Mouse (Mus musculus) liver, embryonic 16.5 days (tissue): ENCODE measurements around the gene Sgpp2. TPM values are rescaled to one million over a fixed set of nuclear protein-coding genes. Genes with fewer than 3 reads are reported as not detected.

Source experiments
- ATAC-seq: fragments of 200-750 bp; cut with Nextera tagmentation; 2 replicates; pipeline ENCODE4 v1.8.0; 2017; ENCODE audit warnings: low read depth, mild to moderate bottlenecking, moderate number of reproducible peaks, moderate library complexity
- H3K27ac ChIP-seq: fragments of 300-500 bp; sonication (generic); 2 replicates; pipeline ENCODE4 v1.5.1; 2014; ENCODE audit warnings: mild to moderate bottlenecking, low read length
- H3K27me3 ChIP-seq: fragments of 300-500 bp; sonication (generic); 2 replicates; pipeline ENCODE4 v1.6.1; 2014; ENCODE audit warnings: low read depth, low read length, mixed read lengths; ENCODE audit not compliant: control insufficient read depth, insufficient read depth
- H3K36me3 ChIP-seq: fragments of 300-500 bp; sonication (generic); 2 replicates; pipeline ENCODE4 v1.6.1; 2014; ENCODE audit warnings: mild to moderate bottlenecking; ENCODE audit not compliant: control insufficient read depth, insufficient read depth
- H3K4me1 ChIP-seq: fragments of 300-500 bp; sonication (generic); 2 replicates; pipeline ENCODE4 v1.6.1; 2014; ENCODE audit warnings: low read depth, low read length, mixed read lengths; ENCODE audit not compliant: control insufficient read depth
- H3K4me2 ChIP-seq: fragments of 300-500 bp; sonication (generic); 2 replicates; pipeline ENCODE4 v1.6.1; 2014; ENCODE audit warnings: low read depth, low read length, mixed read lengths
- H3K4me3 ChIP-seq: fragments of 300-500 bp; sonication (generic); 2 replicates; pipeline ENCODE4 v1.5.1; 2014; ENCODE audit warnings: low read depth, mild to moderate bottlenecking, low read length
- H3K9ac ChIP-seq: fragments of 300-500 bp; sonication (generic); 2 replicates; pipeline ENCODE4 v1.6.1; 2014; ENCODE audit warnings: low read depth, low read length
- H3K9me3 ChIP-seq: fragments of 300-500 bp; sonication (generic); replicated peaks from 2 replicates; pipeline ENCODE4 v1.6.1; 2016; ENCODE audit warnings: low read length; ENCODE audit not compliant: control insufficient read depth
- WGBS: fragments of 180-500 bp; shearing (Covaris S2); extraction: QIAGEN DNeasy Blood & Tissue Kit; methylation state at CpG from one replicate; pipeline ENCODE4 v1.1.7; 2014; ENCODE audit not compliant: insufficient replicate concordance; 5-methylcytosine and 5-hydroxymethylcytosine counted together
- polyA plus RNA-seq: library from polyadenylated mRNA; unstranded; fragments of >200 nt; fragmentation: Nextera tagmentation; extraction: Ambion mirVana; gene quantifications from 2 replicates; pipeline ENCODE4 v1.2.1, GENCODE M21; 2015

Sgpp2 gene
- polyA plus RNA-seq, 1 experiment from 2014 or later: 0.35 TPM

DNA sequence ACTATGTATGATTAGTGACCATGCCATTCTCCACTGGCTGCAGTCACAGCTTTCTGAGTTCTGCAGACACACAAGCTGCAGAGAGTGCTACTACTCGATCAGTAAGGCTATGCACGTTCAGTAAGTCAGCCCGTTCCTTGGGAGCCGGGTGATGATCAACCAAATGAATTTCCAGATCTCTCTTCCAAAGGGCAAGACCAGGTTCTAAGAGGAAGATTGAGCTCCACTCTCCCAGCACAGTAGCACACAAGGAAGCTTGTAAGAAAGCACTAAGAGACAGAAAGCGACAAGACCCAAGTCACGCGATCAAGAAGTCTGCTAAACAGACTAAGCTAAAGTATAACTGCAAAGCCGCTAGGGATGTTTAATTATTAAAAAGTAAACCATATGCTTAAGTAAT lies 130.6 kb downstream of the Sgpp2 start:
- Histone ChIP-seq H3K4me2 (no peak overlapping the region), H3K9ac (no peak overlapping the region), H3K27me3 (no peaks in the 10 kb centered on the region), H3K4me1 (no peaks in the 10 kb centered on the region), H3K9me3 (no peaks in the 10 kb centered on the region), H3K27ac (no peak overlapping the region), H3K4me3 (no peak overlapping the region), H3K36me3 (peaks cover 16% of the 10 kb centered on the region)
- WGBS: 90% methylated on average over 8 of the region's 8 CpGs
- ATAC-seq: no peak

DNA sequence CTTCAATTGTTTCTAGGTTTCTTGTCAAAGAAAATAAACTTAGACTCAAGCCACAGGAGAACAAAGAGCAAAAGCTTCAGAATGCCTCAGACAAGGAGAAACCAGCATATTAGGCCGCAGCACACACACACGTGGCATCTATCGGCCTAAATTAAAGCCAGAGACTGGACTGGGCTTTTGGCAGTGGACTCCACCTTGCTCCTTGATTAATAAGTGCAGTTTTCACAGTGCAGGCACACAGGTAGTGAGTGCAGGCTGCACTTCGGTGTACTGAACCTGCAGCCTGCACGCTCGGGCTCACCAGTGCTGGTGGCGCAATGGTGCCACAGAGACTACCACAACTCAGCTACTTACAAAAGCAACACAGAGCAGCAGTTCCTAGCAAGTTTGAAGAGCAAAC lies 132.9 kb downstream of the Sgpp2 start:
- Histone ChIP-seq H3K36me3 (peaks cover 16% of the 10 kb centered on the region), H3K9me3 (no peaks in the 10 kb centered on the region), H3K4me3 (no peak overlapping the region), H3K4me2 (no peak overlapping the region), H3K27me3 (no peaks in the 10 kb centered on the region), H3K27ac (no peak overlapping the region), H3K9ac (no peak overlapping the region), H3K4me1 (no peaks in the 10 kb centered on the region)
- no peak for ATAC-seq
- 83% methylated on average over 7 of the region's 7 CpGs for WGBS

DNA sequence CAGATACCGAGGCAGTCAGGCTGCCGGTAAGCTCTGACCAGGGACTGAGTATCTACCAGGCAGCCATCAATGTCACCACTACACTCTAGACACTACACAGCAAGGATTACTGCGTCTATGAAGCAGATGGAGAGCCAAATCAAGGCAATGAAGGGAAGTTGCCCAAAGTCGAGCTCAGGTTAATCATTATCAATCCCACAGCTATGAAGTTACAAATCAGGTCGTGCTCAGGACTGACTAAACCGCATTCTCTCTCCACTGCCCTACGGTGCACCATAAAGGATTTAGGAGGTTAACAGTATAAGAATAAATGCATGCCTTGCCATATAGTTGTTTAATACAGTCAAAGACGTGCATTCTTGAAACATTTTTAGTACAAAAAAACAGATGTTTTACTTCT lies 136.1 kb downstream of the Sgpp2 start:
- H3K27me3 ChIP-seq: no peaks in the 10 kb centered on the region
- H3K4me1 ChIP-seq: no peaks in the 10 kb centered on the region
- 74% methylated on average over 8 of the region's 8 CpGs for WGBS
- no peak overlapping the region for H3K27ac ChIP-seq
- no peak overlapping the region for H3K9ac ChIP-seq
- H3K9me3 ChIP-seq: no peaks in the 10 kb centered on the region
- ATAC-seq: no peak
- H3K36me3 ChIP-seq: peaks cover 16% of the 10 kb centered on the region
- no peak overlapping the region for H3K4me3 ChIP-seq
- H3K4me2 ChIP-seq: no peak overlapping the region

DNA sequence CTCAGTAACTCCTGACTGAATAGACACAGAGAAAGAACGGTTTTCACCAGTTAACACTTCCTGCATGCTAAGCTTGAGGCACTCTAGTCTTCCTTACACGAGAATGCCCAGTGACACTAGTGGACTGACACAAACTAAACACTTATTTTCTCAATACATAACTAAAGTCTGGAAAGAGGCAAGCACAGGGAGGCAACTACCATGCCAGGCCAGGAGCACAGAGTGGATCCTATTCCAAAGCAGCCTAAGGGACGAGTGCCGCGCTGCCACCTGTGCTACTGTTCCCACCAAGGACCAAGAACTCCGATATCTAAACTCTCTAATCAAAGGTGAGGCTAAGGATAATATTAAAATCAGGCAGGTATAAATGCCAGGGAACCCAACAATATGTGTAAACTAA lies 136.6 kb downstream of the Sgpp2 start:
- H3K27ac ChIP-seq: no peak overlapping the region
- no peaks in the 10 kb centered on the region for H3K9me3 ChIP-seq
- H3K4me3 ChIP-seq: no peak overlapping the region
- no peak overlapping the region for H3K4me2 ChIP-seq
- H3K27me3 ChIP-seq: no peaks in the 10 kb centered on the region
- 85% methylated on average over 6 of the region's 6 CpGs for WGBS
- peaks cover 16% of the 10 kb centered on the region for H3K36me3 ChIP-seq
- no peak for ATAC-seq
- no peak overlapping the region for H3K9ac ChIP-seq
- no peaks in the 10 kb centered on the region for H3K4me1 ChIP-seq

DNA sequence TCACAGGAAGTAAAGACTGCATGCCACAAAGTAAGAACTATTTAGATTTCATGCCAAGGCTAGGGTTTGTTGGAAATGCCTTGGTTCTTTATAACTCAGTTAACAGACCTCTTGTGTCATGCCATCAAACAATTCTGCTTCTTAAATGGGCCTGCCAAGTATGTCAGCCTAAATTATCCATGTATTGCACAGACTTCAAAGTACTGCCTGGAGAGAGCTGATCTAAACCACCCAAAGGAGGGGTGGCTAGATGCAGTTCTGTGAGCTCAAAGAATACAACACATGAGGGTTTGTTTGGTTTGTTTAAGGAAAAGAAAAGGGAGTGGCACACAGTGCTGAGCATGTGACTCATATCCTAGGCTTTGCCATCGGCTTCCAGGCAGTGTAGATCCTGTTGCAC lies 137.9 kb downstream of the Sgpp2 start:
- ATAC-seq: no peak

DNA sequence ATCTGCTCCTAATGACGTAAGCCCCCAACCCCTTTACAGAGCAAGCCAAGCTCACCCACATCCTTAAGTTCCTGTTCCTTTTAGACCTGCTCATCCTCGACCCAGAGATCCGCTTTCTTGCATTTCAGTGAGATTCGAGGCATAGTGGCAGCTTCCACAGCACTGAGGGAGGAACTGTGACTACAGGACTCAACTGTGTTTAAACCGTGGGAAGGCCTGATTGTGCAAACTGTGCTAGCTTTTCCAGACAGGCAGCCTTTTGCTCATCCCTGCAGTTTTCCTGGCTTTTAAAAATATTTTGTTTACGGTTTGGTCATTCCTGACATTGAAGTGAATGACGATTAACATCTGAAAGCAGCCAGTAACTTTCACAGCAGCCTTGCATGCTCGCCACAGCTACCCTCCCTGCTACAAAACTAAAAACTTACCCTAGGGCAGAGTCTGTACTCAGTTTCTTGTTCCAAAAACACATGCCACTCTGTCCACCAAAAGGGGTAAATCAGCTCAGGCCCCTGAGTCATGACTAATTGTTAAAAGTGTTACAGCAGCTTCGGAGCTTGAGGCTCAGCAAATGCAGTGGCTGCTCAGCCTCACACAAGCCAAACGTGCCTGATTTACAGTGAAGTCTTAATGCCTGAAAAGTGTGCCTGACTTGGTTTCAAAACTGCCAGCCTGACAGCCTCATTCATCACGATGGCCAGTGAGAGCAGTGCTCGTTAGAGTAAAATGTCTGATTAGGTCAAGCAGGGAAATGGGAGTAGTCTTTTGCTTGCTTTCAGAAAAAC lies 141.1 kb downstream of the Sgpp2 start:
- WGBS: 73% methylated on average over 12 of the region's 12 CpGs

More for the DNA sequence above, 137.9 kb downstream of the Sgpp2 start:
- Histone ChIP-seq H3K27me3 (no peaks in the 10 kb centered on the region), H3K9me3 (no peaks in the 10 kb centered on the region), H3K27ac (no peak overlapping the region), H3K36me3 (peaks cover 13% of the 10 kb centered on the region), H3K4me2 (no peak overlapping the region), H3K4me1 (no peaks in the 10 kb centered on the region), H3K9ac (no peak overlapping the region), H3K4me3 (no peak overlapping the region)
- WGBS: 67% methylated on average over 1 of the region's 1 CpGs

DNA sequence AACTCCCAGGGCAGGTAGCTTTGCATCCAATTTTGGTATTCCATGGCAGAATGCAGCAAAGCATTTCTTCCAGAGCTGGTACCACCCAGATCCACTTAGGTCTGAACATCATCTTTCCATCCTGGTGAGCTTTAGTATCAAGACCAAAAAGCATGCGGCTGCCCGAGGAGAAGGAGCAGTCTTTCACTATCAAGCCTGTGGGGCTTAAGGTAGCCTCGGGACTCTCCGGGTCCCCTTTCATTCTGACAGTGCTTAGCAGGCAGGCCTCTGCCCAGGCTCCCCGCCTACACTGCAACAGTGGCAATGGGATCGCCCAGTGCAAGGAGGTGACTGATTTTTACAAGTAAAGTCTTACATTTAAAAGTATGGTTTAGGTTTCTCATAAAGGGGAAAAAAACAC lies 142.4 kb downstream of the Sgpp2 start:
- WGBS: 83% methylated on average over 6 of the region's 6 CpGs
- no peaks in the 10 kb centered on the region for H3K9me3 ChIP-seq
- H3K27ac ChIP-seq: no peak overlapping the region
- no peaks in the 10 kb centered on the region for H3K27me3 ChIP-seq
- H3K4me1 ChIP-seq: no peaks in the 10 kb centered on the region
- no peak for ATAC-seq
- H3K4me2 ChIP-seq: no peak overlapping the region
- no peak overlapping the region for H3K9ac ChIP-seq
- no peak overlapping the region for H3K4me3 ChIP-seq
- peaks cover 16% of the 10 kb centered on the region for H3K36me3 ChIP-seq

More for the DNA sequence above, 141.1 kb downstream of the Sgpp2 start:
- H3K27ac ChIP-seq: no peak overlapping the region
- H3K27me3 ChIP-seq: no peaks in the 10 kb centered on the region
- H3K4me3 ChIP-seq: no peak overlapping the region
- no peaks in the 10 kb centered on the region for H3K9me3 ChIP-seq
- no peaks in the 10 kb centered on the region for H3K4me1 ChIP-seq
- H3K4me2 ChIP-seq: no peak overlapping the region
- H3K9ac ChIP-seq: no peak overlapping the region
- H3K36me3 ChIP-seq: peaks cover 14% of the 10 kb centered on the region
- no peak for ATAC-seq

DNA sequence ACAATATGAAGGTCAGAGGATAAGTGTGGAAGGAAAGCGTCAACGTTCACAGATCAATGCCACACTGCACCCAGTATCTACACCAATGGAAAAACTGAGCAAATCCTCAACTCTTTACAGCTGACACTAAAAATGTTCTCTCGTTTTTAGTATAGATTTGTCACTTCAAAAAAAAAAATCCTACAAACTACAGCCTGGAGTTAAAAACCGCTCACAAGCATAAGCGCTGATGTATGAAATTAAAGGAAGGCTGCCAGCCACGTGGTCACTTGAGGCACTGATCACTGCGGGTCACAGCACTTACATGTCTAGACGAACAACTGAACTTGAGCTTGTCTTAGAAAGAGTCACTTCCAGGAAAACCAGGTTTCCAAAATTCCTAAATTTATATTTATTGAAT lies 143.7 kb downstream of the Sgpp2 start:
- WGBS: 86% methylated on average over 8 of the region's 8 CpGs
- H3K36me3 ChIP-seq: peaks cover 19% of the 10 kb centered on the region
- no peak overlapping the region for H3K9ac ChIP-seq
- no peaks in the 10 kb centered on the region for H3K4me1 ChIP-seq
- no peak for ATAC-seq
- H3K9me3 ChIP-seq: no peaks in the 10 kb centered on the region
- no peak overlapping the region for H3K27ac ChIP-seq
- H3K27me3 ChIP-seq: no peaks in the 10 kb centered on the region
- no peak overlapping the region for H3K4me2 ChIP-seq
- H3K4me3 ChIP-seq: no peak overlapping the region

DNA sequence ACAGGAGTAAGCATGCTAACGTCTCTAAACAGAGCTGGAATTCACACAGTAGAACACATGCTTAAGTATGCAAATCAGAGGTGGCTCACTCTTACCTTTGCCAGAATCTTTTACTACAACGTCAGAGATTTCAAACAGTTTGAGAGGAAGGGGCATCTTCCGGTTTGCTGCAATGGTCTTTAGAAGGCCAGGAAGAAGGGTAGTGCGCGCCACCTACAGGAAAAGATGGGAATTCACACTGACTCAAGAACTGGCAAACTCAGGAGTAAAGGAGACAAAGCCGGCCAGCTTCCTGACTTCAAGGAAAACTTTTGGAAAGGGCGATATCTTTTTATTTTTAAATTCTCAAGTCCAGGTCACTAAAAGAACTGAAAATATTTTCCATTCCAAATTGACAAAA lies 144.5 kb downstream of the Sgpp2 start:
- Histone ChIP-seq H3K9ac (no peak overlapping the region), H3K4me1 (no peaks in the 10 kb centered on the region), H3K4me2 (no peak overlapping the region), H3K4me3 (no peak overlapping the region), H3K36me3 (peaks cover 19% of the 10 kb centered on the region), H3K9me3 (no peaks in the 10 kb centered on the region), H3K27ac (no peak overlapping the region), H3K27me3 (no peaks in the 10 kb centered on the region)
- ATAC-seq: no peak
- WGBS: 43% methylated on average over 7 of the region's 7 CpGs
